Mouse (Mus musculus): ENCODE results near the gene Pla2g4e. TPM values are rescaled to one million over a fixed set of nuclear protein-coding genes. Genes with fewer than 3 reads are reported as not detected.

Pla2g4e gene
- polyA plus RNA-seq, 1 experiment from 2014 or later: not detected

- Histone ChIP-seq H3K27ac (ENCODE audit: low read depth) (no peak overlapping the region), H3K27me3 (ENCODE audit: insufficient read depth, low read length) (no peaks in the 10 kb centered on the region), H3K9me3 (ENCODE audit: low read length) (no peaks in the 10 kb centered on the region), H3K4me3 (ENCODE audit: low read depth, low read length) (no peak overlapping the region), H3K36me3 (replicated peaks; ENCODE audit: insufficient read depth, low read length) (peaks cover 11% of the 10 kb centered on the region; the same call in 1 of the 2 replicates), H3K4me1 (ENCODE audit: insufficient read depth) (peaks cover 7% of the 10 kb centered on the region), H3K9ac (replicated peaks) (no peak overlapping the region), H3K4me2 (ENCODE audit: low read depth, low read length) (no peak overlapping the region)
- TF ChIP-seq CTCF (IDR thresholded peaks at IDR 0.05; ENCODE audit: low read depth): no peak
- no peak for TF ChIP-seq EP300 (IDR thresholded peaks at IDR 0.05; ENCODE audit: low read depth)
- no peak for ATAC-seq
- no peak for DNase-seq
- 76% methylated on average over 4 of the region's 4 CpGs for WGBS (ENCODE audit: insufficient replicate concordance)
These were observed 118.7 kb downstream of the Pla2g4e start for GRCm38 (mm10) chr2:120126408-120126807.

DNA sequence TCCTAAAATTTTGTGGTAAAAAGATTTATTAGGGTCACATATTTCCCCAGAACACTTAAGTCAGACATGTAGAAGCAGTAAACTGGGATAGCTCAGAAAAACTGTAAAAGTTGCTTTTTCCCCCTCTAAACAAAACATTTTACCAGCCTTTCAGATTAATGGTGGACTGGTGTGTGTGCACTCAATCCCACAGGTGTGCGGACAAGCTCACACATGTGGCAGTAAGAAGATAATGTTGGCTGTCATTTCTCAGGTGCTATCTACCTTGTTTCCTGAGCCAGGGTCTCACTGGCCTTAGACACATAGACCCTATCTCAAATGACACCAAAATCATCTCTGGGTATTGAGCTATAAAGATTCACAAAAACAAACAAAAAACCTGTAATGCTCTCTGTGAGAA lies 119.7 kb downstream of the Pla2g4e start:
- H3K36me3 ChIP-seq (replicated peaks; ENCODE audit: insufficient read depth, low read length): peaks cover 8% of the 10 kb centered on the region; the same call in 1 of the 2 replicates
- no peaks in the 10 kb centered on the region for H3K27me3 ChIP-seq (ENCODE audit: insufficient read depth, low read length)
- H3K9ac ChIP-seq (replicated peaks): no peak overlapping the region
- WGBS (ENCODE audit: insufficient replicate concordance): 91% methylated on average over 1 of the region's 1 CpGs
- H3K27ac ChIP-seq (ENCODE audit: low read depth): no peak overlapping the region
- ATAC-seq (no peak), DNase-seq (no peak)
- H3K4me2 ChIP-seq (ENCODE audit: low read depth, low read length): no peak overlapping the region
- no peaks in the 10 kb centered on the region for H3K9me3 ChIP-seq (ENCODE audit: low read length)
- no peak overlapping the region for H3K4me3 ChIP-seq (ENCODE audit: low read depth, low read length)
- H3K4me1 ChIP-seq (ENCODE audit: insufficient read depth): peaks cover 7% of the 10 kb centered on the region
- TF ChIP-seq EP300 (IDR thresholded peaks at IDR 0.05; ENCODE audit: low read depth) (no peak), CTCF (IDR thresholded peaks at IDR 0.05; ENCODE audit: low read depth) (no peak)

GRCm38 (mm10) chr2:120124946-120125345 lies 120.2 kb downstream of the Pla2g4e start:
- TF ChIP-seq EP300 (IDR thresholded peaks at IDR 0.05; ENCODE audit: low read depth): no peak
- no peak for TF ChIP-seq CTCF (IDR thresholded peaks at IDR 0.05; ENCODE audit: low read depth)
- H3K9me3 ChIP-seq (ENCODE audit: low read length): no peaks in the 10 kb centered on the region
- H3K27ac ChIP-seq (ENCODE audit: low read depth): no peak overlapping the region
- no peak overlapping the region for H3K4me2 ChIP-seq (ENCODE audit: low read depth, low read length)
- no peak for ATAC-seq
- 80% methylated on average over 2 of the region's 2 CpGs for WGBS (ENCODE audit: insufficient replicate concordance)
- DNase-seq: no peak
- peaks cover 7% of the 10 kb centered on the region for H3K4me1 ChIP-seq (ENCODE audit: insufficient read depth)
- no peak overlapping the region for H3K9ac ChIP-seq (replicated peaks)
- no peaks in the 10 kb centered on the region for H3K27me3 ChIP-seq (ENCODE audit: insufficient read depth, low read length)
- H3K4me3 ChIP-seq (ENCODE audit: low read depth, low read length): no peak overlapping the region
- peaks cover 8% of the 10 kb centered on the region; the same call in 1 of the 2 replicates for H3K36me3 ChIP-seq (replicated peaks; ENCODE audit: insufficient read depth, low read length)

DNA sequence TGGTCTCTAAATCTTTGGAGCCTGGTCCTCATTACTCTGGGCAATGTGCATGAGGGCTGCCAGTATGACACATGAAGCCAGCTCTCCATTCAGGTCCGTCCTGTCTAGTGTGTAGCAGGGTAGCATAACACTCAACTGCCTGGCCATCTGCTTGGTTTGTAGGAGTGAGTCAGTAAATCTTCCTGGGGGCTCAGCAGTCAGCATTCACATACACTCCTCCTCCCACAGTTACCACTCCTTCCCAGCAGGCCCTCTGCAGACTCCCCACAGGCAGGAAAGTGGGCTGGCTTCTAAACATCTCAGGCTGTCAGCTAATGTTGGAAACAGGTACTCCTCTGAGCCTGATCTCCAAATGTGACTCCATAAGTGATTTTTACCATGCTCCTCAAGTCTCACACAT lies 121.0 kb downstream of the Pla2g4e start:
- DNase-seq: no peak
- 50% methylated on average over 1 of the region's 1 CpGs for WGBS (ENCODE audit: insufficient replicate concordance)

GRCm38 (mm10) chr2:120122983-120123382 lies 122.2 kb downstream of the Pla2g4e start:
- Histone ChIP-seq H3K27me3 (ENCODE audit: insufficient read depth, low read length) (no peaks in the 10 kb centered on the region), H3K9ac (replicated peaks) (no peak overlapping the region), H3K36me3 (replicated peaks; ENCODE audit: insufficient read depth, low read length) (peaks cover 8% of the 10 kb centered on the region; the same call in 1 of the 2 replicates), H3K4me2 (ENCODE audit: low read depth, low read length) (no peak overlapping the region), H3K27ac (ENCODE audit: low read depth) (no peak overlapping the region), H3K4me1 (ENCODE audit: insufficient read depth) (peaks cover 1% of the 10 kb centered on the region), H3K9me3 (ENCODE audit: low read length) (no peaks in the 10 kb centered on the region), H3K4me3 (ENCODE audit: low read depth, low read length) (no peak overlapping the region)
- 83% methylated on average over 6 of the region's 6 CpGs for WGBS (ENCODE audit: insufficient replicate concordance)
- ATAC-seq (no peak), DNase-seq (no peak)
- TF ChIP-seq EP300 (IDR thresholded peaks at IDR 0.05; ENCODE audit: low read depth): no peak
- TF ChIP-seq CTCF (IDR thresholded peaks at IDR 0.05; ENCODE audit: low read depth): no peak

More for the DNA sequence above, 121.0 kb downstream of the Pla2g4e start:
- H3K4me2 ChIP-seq (ENCODE audit: low read depth, low read length): no peak overlapping the region
- H3K27ac ChIP-seq (ENCODE audit: low read depth): no peak overlapping the region
- H3K4me3 ChIP-seq (ENCODE audit: low read depth, low read length): no peak overlapping the region
- H3K27me3 ChIP-seq (ENCODE audit: insufficient read depth, low read length): no peaks in the 10 kb centered on the region
- no peak for ATAC-seq
- TF ChIP-seq EP300 (IDR thresholded peaks at IDR 0.05; ENCODE audit: low read depth) (no peak), CTCF (IDR thresholded peaks at IDR 0.05; ENCODE audit: low read depth) (no peak)
- H3K36me3 ChIP-seq (replicated peaks; ENCODE audit: insufficient read depth, low read length): peaks cover 8% of the 10 kb centered on the region; the same call in 1 of the 2 replicates
- no peak overlapping the region for H3K9ac ChIP-seq (replicated peaks)
- H3K9me3 ChIP-seq (ENCODE audit: low read length): no peaks in the 10 kb centered on the region
- peaks cover 5% of the 10 kb centered on the region for H3K4me1 ChIP-seq (ENCODE audit: insufficient read depth)

DNA sequence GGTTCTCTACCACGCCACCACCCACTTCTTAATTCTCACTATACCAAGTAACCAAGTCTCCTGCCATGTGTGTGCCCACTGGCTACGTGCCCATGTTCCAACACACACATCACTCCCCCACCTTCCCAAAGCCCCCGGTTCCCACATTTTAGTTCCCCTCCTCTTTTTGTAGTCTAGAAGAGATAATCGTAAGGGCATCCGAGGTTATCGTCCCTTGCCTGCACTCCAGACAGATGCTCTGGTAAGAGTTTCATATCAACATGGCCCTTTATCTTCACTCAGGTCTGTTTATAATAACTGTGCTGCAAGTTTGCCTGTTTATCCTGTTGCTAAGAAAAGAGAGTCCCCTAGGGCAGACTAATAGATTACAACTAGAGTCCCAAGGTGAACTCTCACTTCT lies 127.8 kb downstream of the Pla2g4e start:
- H3K4me3 ChIP-seq (ENCODE audit: low read depth, low read length): no peak overlapping the region
- no peak overlapping the region for H3K9ac ChIP-seq (replicated peaks)
- no peaks in the 10 kb centered on the region for H3K9me3 ChIP-seq (ENCODE audit: low read length)
- TF ChIP-seq CTCF (IDR thresholded peaks at IDR 0.05; ENCODE audit: low read depth): no peak
- TF ChIP-seq EP300 (IDR thresholded peaks at IDR 0.05; ENCODE audit: low read depth): no peak
- WGBS (ENCODE audit: insufficient replicate concordance): 67% methylated on average over 6 of the region's 6 CpGs
- no peak for DNase-seq
- no peak for ATAC-seq
- H3K27me3 ChIP-seq (ENCODE audit: insufficient read depth, low read length): no peaks in the 10 kb centered on the region
- 0 out of 2 replicates have a peak, but pooled peaks cover 4% of the 10 kb centered on the region for H3K4me1 ChIP-seq (ENCODE audit: insufficient read depth)
- no peak overlapping the region for H3K27ac ChIP-seq (ENCODE audit: low read depth)
- H3K4me2 ChIP-seq (ENCODE audit: low read depth, low read length): no peak overlapping the region
- no peaks in the 10 kb centered on the region for H3K36me3 ChIP-seq (replicated peaks; ENCODE audit: insufficient read depth, low read length)

Other genes starting within 250 kb of the Pla2g4e start
- 4.0 and 4.8 TPM in 2 replicates for gene Jmjd7, start 217.9 kb downstream of the Pla2g4e start, polyA plus RNA-seq (2015; fragmentation: Nextera tagmentation; extraction: Ambion mirVana)
- gene Gm28042, start 217.8 kb downstream of the Pla2g4e start, polyA plus RNA-seq (2015; fragmentation: Nextera tagmentation; extraction: Ambion mirVana): 0.13 and 0.38 TPM in 2 replicates
- 0.12 and 0.15 TPM in 2 replicates for gene Pla2g4b, start 211.9 kb downstream of the Pla2g4e start, polyA plus RNA-seq (2015; fragmentation: Nextera tagmentation; extraction: Ambion mirVana)
- 20.8 and 29.2 TPM in 2 replicates for gene Ehd4, start 90.7 kb downstream of the Pla2g4e start, polyA plus RNA-seq (2015; fragmentation: Nextera tagmentation; extraction: Ambion mirVana)
- not detected in 2 replicates for gene Pla2g4d, start 43.9 kb upstream of the Pla2g4e start, polyA plus RNA-seq (2015; fragmentation: Nextera tagmentation; extraction: Ambion mirVana)
- gene Pla2g4f, start 68.8 kb upstream of the Pla2g4e start, polyA plus RNA-seq (2015; fragmentation: Nextera tagmentation; extraction: Ambion mirVana): not detected in 2 replicates
- 5.6 and 5.9 TPM in 2 replicates for gene Vps39, start 107.8 kb upstream of the Pla2g4e start, polyA plus RNA-seq (2015; fragmentation: Nextera tagmentation; extraction: Ambion mirVana)
- 6.8 and 8.2 TPM in 2 replicates for gene Ganc, start 158.6 kb upstream of the Pla2g4e start, polyA plus RNA-seq (2015; fragmentation: Nextera tagmentation; extraction: Ambion mirVana)
- gene Tmem87a, start 158.8 kb upstream of the Pla2g4e start, polyA plus RNA-seq (2015; fragmentation: Nextera tagmentation; extraction: Ambion mirVana): 2.9 and 3.2 TPM in 2 replicates
- gene Capn3, start 210.7 kb upstream of the Pla2g4e start, polyA plus RNA-seq (2015; fragmentation: Nextera tagmentation; extraction: Ambion mirVana): 4.7 and 4.9 TPM in 2 replicates